Mouse (Mus musculus): Measurements from ENCODE around the gene Eif2ak3.

Gene Eif2ak3

GRCm38 (mm10) chr6:70831179-70831839, 13.0 kb upstream of the Eif2ak3 start:
- no peak for DNase-seq

- DNase-seq, result no peak
Measured at GRCm38 (mm10) chr6:70837297-70837696, 7.0 kb upstream of the Eif2ak3 start.

- DNase-seq, result no peak
Measured at GRCm38 (mm10) chr6:70838532-70838931, 5.8 kb upstream of the Eif2ak3 start.

- no peak for DNase-seq
Measured at GRCm38 (mm10) chr6:70840281-70840680, 4.0 kb upstream of the Eif2ak3 start.

- DNase-seq, result peak; percentile 91
Measured at GRCm38 (mm10) chr6:70842991-70843390, 1.3 kb upstream of the Eif2ak3 start.

- DNase-seq, result peak; percentile 60
Measured at GRCm38 (mm10) chr6:70844896-70845646, 756 bp downstream of the Eif2ak3 start.

- peak; percentile 62 for DNase-seq
Measured at GRCm38 (mm10) chr6:70847386-70847785, 3.1 kb downstream of the Eif2ak3 start.

GRCm38 (mm10) chr6:70853371-70853770, 9.1 kb downstream of the Eif2ak3 start:
- DNase-seq, result no peak

- peak; percentile 79 for DNase-seq
Measured at GRCm38 (mm10) chr6:70855529-70856309, 11.4 kb downstream of the Eif2ak3 start.

GRCm38 (mm10) chr6:70862726-70863125, 18.4 kb downstream of the Eif2ak3 start:
- no peak for DNase-seq

- DNase-seq, result peak; percentile 91
Measured at GRCm38 (mm10) chr6:70864285-70864684, 20.0 kb downstream of the Eif2ak3 start.

- no peak for DNase-seq
Measured at GRCm38 (mm10) chr6:70866761-70867160, 22.4 kb downstream of the Eif2ak3 start.

GRCm38 (mm10) chr6:70867297-70867696, 23.0 kb downstream of the Eif2ak3 start:
- no peak for DNase-seq

GRCm38 (mm10) chr6:70871511-70871980, 27.2 kb downstream of the Eif2ak3 start:
- no peak for DNase-seq

GRCm38 (mm10) chr6:70872128-70872527, 27.8 kb downstream of the Eif2ak3 start:
- peak; percentile 94 for DNase-seq

GRCm38 (mm10) chr6:70872570-70872969, 28.3 kb downstream of the Eif2ak3 start:
- no peak for DNase-seq

- DNase-seq, result peak; percentile 88
Measured at GRCm38 (mm10) chr6:70874035-70874775, 29.9 kb downstream of the Eif2ak3 start.

- no peak for DNase-seq
Measured at GRCm38 (mm10) chr6:70875017-70875416, 30.7 kb downstream of the Eif2ak3 start.

- peak; percentile 91 for DNase-seq
Measured at GRCm38 (mm10) chr6:70880714-70881304, 36.5 kb downstream of the Eif2ak3 start.

- peak; percentile 81 for DNase-seq
Measured at GRCm38 (mm10) chr6:70887993-70888392, 43.7 kb downstream of the Eif2ak3 start.

GRCm38 (mm10) chr6:70898166-70898565, 53.9 kb downstream of the Eif2ak3 start:
- no peak for DNase-seq

- DNase-seq, result no peak
Measured at GRCm38 (mm10) chr6:70899594-70900003, 55.3 kb downstream of the Eif2ak3 start.

Data from heart, adult 11 months (tissue).